In the genomic region with DNA sequence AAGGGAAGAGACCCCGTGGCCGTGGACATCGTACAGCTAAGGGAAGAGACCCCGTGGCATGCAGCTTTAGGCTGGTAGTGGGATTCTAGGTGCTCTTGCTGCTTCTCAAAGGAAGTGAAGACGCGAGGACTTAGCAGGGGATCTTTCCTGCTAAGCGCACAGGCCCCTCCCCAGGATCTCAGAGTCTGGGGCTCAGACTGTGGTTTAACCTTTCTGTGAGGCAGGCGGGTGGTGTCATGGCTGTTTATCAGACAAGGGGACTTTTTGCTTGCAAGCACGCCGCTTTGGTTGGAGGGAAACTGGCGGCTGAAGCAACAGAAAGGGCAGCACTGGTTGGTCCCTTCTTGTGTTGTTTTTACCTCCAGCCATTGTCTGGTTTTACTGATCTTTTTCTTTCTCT, we compare ENCODE assay signal across 9 mouse cellular contexts. TPM values are rescaled to one million over a fixed set of nuclear protein-coding genes. Genes with fewer than 3 reads are reported as not detected.
DNase-seq lines count a peak whose midpoint lies in the region; ATAC-seq and TF ChIP-seq lines count a peak whose summit lies in the region.
"Had no signal": no experiment of that assay in that cellular context is flagged by ENCODE, and none has a peak within 500 bp of the region (broad histone marks: within the 10 kb centered on the region; RNA-seq: fewer than 3 reads in every experiment).

No protein-coding gene starts in this region.

- H3K27ac ChIP-seq in kidney, embryonic 15.5 days, result no peak overlapping the region
- H3K27ac ChIP-seq in liver, embryonic 12.5 days, result no peak overlapping the region
- no peak overlapping the region for H3K27ac ChIP-seq in small intestine, adult 2 months (ENCODE audit: insufficient read depth, low read depth, low read length)
- H3K27ac ChIP-seq: limb, embryonic 15.5 days had no signal

- no peak overlapping the region for H3K4me3 ChIP-seq in kidney, embryonic 15.5 days (replicated peaks)
- H3K4me3 ChIP-seq in liver, embryonic 12.5 days, result no peak overlapping the region
- H3K4me3 ChIP-seq in small intestine, adult 2 months (ENCODE audit: low read depth, low read length), result peak overlapping the region; percentile 28; the same call in 1 of the 2 replicates
- H3K4me3 ChIP-seq: limb, embryonic 15.5 days had no signal

- 27% methylated on average over 11 of the region's 11 CpGs for WGBS in kidney, embryonic 15.5 days
- 8% methylated on average over 11 of the region's 11 CpGs for WGBS in liver, embryonic 12.5 days (ENCODE audit: insufficient replicate concordance)
- 47% methylated on average over 11 of the region's 11 CpGs for WGBS in small intestine, adult 2 months

- H3K4me1 ChIP-seq in kidney, embryonic 15.5 days, result 0 out of 2 replicates have a peak, but pooled peaks cover 4% of the 10 kb centered on the region
- H3K4me1 ChIP-seq in liver, embryonic 12.5 days, result peaks cover 28% of the 10 kb centered on the region
- H3K4me1 ChIP-seq in small intestine, adult 2 months (ENCODE audit: control insufficient read depth, insufficient read depth, insufficient read length, low read length), result no peaks in the 10 kb centered on the region
- H3K4me1 ChIP-seq: limb, embryonic 15.5 days had no signal

- no peaks in the 10 kb centered on the region for H3K27me3 ChIP-seq in kidney, embryonic 15.5 days
- H3K27me3 ChIP-seq in liver, embryonic 12.5 days (replicated peaks), result peaks cover 64% of the 10 kb centered on the region
- H3K27me3 ChIP-seq in small intestine, adult 2 months (ENCODE audit: control insufficient read depth, insufficient read depth, low read length), result no peaks in the 10 kb centered on the region
- H3K27me3 ChIP-seq: limb, embryonic 15.5 days had no signal

- TF ChIP-seq CTCF in small intestine, adult 2 months (IDR thresholded peaks at IDR 0.05; ENCODE audit: extremely low read depth, insufficient read length, insufficient replicate concordance, low read depth, low read length), result no peak

- H3K9ac ChIP-seq in kidney, embryonic 15.5 days, result 0 out of 2 replicates have a peak overlapping the region, but pooled peaks have one; percentile 18
- H3K9ac ChIP-seq in liver, embryonic 12.5 days, result peak overlapping the region; percentile 33; the same call in 1 of the 2 replicates
- H3K9ac ChIP-seq: limb, embryonic 15.5 days had no signal

- no peaks in the 10 kb centered on the region for H3K9me3 ChIP-seq in kidney, embryonic 15.5 days (replicated peaks)
- no peaks in the 10 kb centered on the region for H3K9me3 ChIP-seq in liver, embryonic 12.5 days (replicated peaks)
- H3K9me3 ChIP-seq: limb, embryonic 15.5 days had no signal

- no peak for ATAC-seq in kidney, embryonic 15.5 days (replicated peaks; ENCODE audit: low FRiP score)
- no peak for ATAC-seq in liver, embryonic 12.5 days
- ATAC-seq in frontal cortex, adult (ENCODE audit: low TSS enrichment), result no peak

- peak overlapping the region; percentile 14; the same call in 1 of the 2 replicates for H3K4me2 ChIP-seq in kidney, embryonic 15.5 days
- H3K4me2 ChIP-seq in liver, embryonic 12.5 days, result peak overlapping the region; percentile 44
- H3K4me2 ChIP-seq: limb, embryonic 15.5 days had no signal

- H3K36me3 ChIP-seq in kidney, embryonic 15.5 days, result peaks cover 16% of the 10 kb centered on the region
- no peaks in the 10 kb centered on the region for H3K36me3 ChIP-seq in liver, embryonic 12.5 days
- no peaks in the 10 kb centered on the region for H3K36me3 ChIP-seq in small intestine, adult 2 months (ENCODE audit: control insufficient read depth, insufficient read depth, low read length)

- no peak for DNase-seq in kidney, postnatal 14 days
- peak; percentile 49 for DNase-seq in embryo, embryonic 10 days (ENCODE audit: low spot score)
- no peak for DNase-seq in testis, postnatal 14 days (ENCODE audit: low spot score)
- DNase-seq in urinary bladder, postnatal 10 days (ENCODE audit: low spot score), result no peak

- TF ChIP-seq POLR2A in small intestine, adult 2 months (IDR thresholded peaks at IDR 0.05; ENCODE audit: low read depth, low read length), result no peak

RNA-seq across cellular contexts. Expression of a gene that starts 8.8 kb away (rescaled TPM):
- polyA plus RNA-seq in kidney, embryonic 15.5 days (2015; fragmentation: Nextera tagmentation; extraction: Ambion mirVana), result 1.9 and 2.2 TPM in 2 replicates
- polyA plus RNA-seq in liver, embryonic 12.5 days (2016; fragmentation: Nextera tagmentation; extraction: Ambion mirVana), result 0.41 and 0.42 TPM in 2 replicates
- polyA plus RNA-seq in small intestine, adult 2 months (2012; rRNA removed), result 0.65 and 0.95 TPM in 2 replicates

RNA-seq across cellular contexts. Expression of a gene that starts 10.5 kb away (rescaled TPM):
- polyA plus RNA-seq in kidney, embryonic 15.5 days (2015; fragmentation: Nextera tagmentation; extraction: Ambion mirVana), result 752 and 867 TPM in 2 replicates
- polyA plus RNA-seq in liver, embryonic 12.5 days (2016; fragmentation: Nextera tagmentation; extraction: Ambion mirVana), result 555 and 561 TPM in 2 replicates
- polyA plus RNA-seq in small intestine, adult 2 months (2012; rRNA removed), result 439 and 930 TPM in 2 replicates

RNA-seq across cellular contexts. Expression of a gene that starts 36.9 kb away (rescaled TPM):
- 11.7 and 13.2 TPM in 2 replicates for polyA plus RNA-seq in kidney, embryonic 15.5 days (2015; fragmentation: Nextera tagmentation; extraction: Ambion mirVana)
- polyA plus RNA-seq in liver, embryonic 12.5 days (2016; fragmentation: Nextera tagmentation; extraction: Ambion mirVana), result 10.4 and 10.5 TPM in 2 replicates
- polyA plus RNA-seq in small intestine, adult 2 months (2012; rRNA removed), result 10.4 and 14.2 TPM in 2 replicates

RNA-seq across cellular contexts. Expression of a gene that starts 47.6 kb away (rescaled TPM):
- polyA plus RNA-seq in kidney, embryonic 15.5 days (2015; fragmentation: Nextera tagmentation; extraction: Ambion mirVana), result 9.7 and 10.7 TPM in 2 replicates
- polyA plus RNA-seq in liver, embryonic 12.5 days (2016; fragmentation: Nextera tagmentation; extraction: Ambion mirVana), result 1.8 TPM in 2 replicates
- 32.3 and 127 TPM in 2 replicates for polyA plus RNA-seq in small intestine, adult 2 months (2012; rRNA removed)

RNA-seq across cellular contexts. Expression of a gene that starts 59.1 kb away (rescaled TPM):
- polyA plus RNA-seq in kidney, embryonic 15.5 days (2015; fragmentation: Nextera tagmentation; extraction: Ambion mirVana), result 71.4 and 72.3 TPM in 2 replicates
- polyA plus RNA-seq in liver, embryonic 12.5 days (2016; fragmentation: Nextera tagmentation; extraction: Ambion mirVana), result 34.2 and 34.7 TPM in 2 replicates
- 17.2 and 32.2 TPM in 2 replicates for polyA plus RNA-seq in small intestine, adult 2 months (2012; rRNA removed)
